Mouse (Mus musculus) small intestine, adult 2 months (tissue): ENCODE data around the gene Slc25a35. TPM values are rescaled to one million over a fixed set of nuclear protein-coding genes. Genes with fewer than 3 reads are reported as not detected.
A peak's percentile ranks its signal among the peaks of the same experiment; 100 is the strongest.
"Not testable (repeated sequence)": the region's sequence is repeated elsewhere in the genome, so short reads cannot be mapped to it uniquely, and the experiment has no call there.

ENCODE experiments used
- H3K27ac ChIP-seq: fragments of 200-500 bp; 2 replicates; pipeline ENCODE4 v1.5.1; 2012; ENCODE audit warnings: low read depth, low read length, control low read depth, inconsistent platforms; ENCODE audit not compliant: insufficient read depth
- H3K27me3 ChIP-seq: fragments of 200-500 bp; 2 replicates; pipeline ENCODE4 v1.6.1; 2012; ENCODE audit warnings: mild to moderate bottlenecking, moderate library complexity, low read length, inconsistent platforms; ENCODE audit not compliant: control insufficient read depth, insufficient read depth
- H3K36me3 ChIP-seq: fragments of 200-500 bp; 2 replicates; pipeline ENCODE4 v1.6.1; 2012; ENCODE audit warnings: mild to moderate bottlenecking, low read length, control low read depth, inconsistent platforms; ENCODE audit not compliant: control insufficient read depth, insufficient read depth
- H3K4me1 ChIP-seq: fragments of 200-500 bp; 2 replicates; pipeline ENCODE4 v1.6.1; 2012; ENCODE audit warnings: low read length, inconsistent platforms, mixed read lengths; ENCODE audit not compliant: control insufficient read depth, insufficient read depth, insufficient read length
- H3K4me3 ChIP-seq: fragments of 200-500 bp; 2 replicates; pipeline ENCODE4 v1.5.1; 2012; ENCODE audit warnings: low read depth, mild to moderate bottlenecking, control low read depth, inconsistent platforms, low read length, moderate library complexity
- CTCF ChIP-seq: fragments of 200-500 bp; IDR thresholded peaks from 2 replicates; pipeline ENCODE4 v1.5.1; 2012; ENCODE audit warnings: low read depth, mild to moderate bottlenecking, control low read depth, inconsistent platforms, low read length, moderate library complexity, mixed read lengths; ENCODE audit not compliant: insufficient replicate concordance, insufficient read length; ENCODE audit errors: extremely low read depth
- POLR2A ChIP-seq: fragments of 200-500 bp; IDR thresholded peaks from 2 replicates; pipeline ENCODE4 v1.6.1; 2012; ENCODE audit warnings: low read depth, mild to moderate bottlenecking, control low read depth, inconsistent platforms, low read length, moderate library complexity
- WGBS: fragments of 180-500 bp; shearing (Covaris S2); methylation state at CpG from one replicate; pipeline ENCODE4 v1.1.7; 2018; 5-methylcytosine and 5-hydroxymethylcytosine counted together
- polyA plus RNA-seq: library from polyadenylated mRNA; depleted of rRNA; stranded (reverse); fragments of >200 nt; gene quantifications from 2 replicates; pipeline ENCODE4 v1.2.3, GENCODE M21; 2012

The Slc25a35 gene
- polyA plus RNA-seq, 1 experiment: 21.5 TPM

GRCm38 (mm10) chr11:68961596-68961995 is 6.3 kb upstream of the Slc25a35 start:
- TF ChIP-seq POLR2A (no peak), CTCF (no peak)
- no peaks in the 10 kb centered on the region for H3K4me1 ChIP-seq
- H3K4me3 ChIP-seq: no peak overlapping the region
- H3K36me3 ChIP-seq: no peaks in the 10 kb centered on the region
- no peaks in the 10 kb centered on the region for H3K27me3 ChIP-seq
- 36% methylated on average over 3 of the region's 3 CpGs for WGBS
- H3K27ac ChIP-seq: no peak overlapping the region

DNA sequence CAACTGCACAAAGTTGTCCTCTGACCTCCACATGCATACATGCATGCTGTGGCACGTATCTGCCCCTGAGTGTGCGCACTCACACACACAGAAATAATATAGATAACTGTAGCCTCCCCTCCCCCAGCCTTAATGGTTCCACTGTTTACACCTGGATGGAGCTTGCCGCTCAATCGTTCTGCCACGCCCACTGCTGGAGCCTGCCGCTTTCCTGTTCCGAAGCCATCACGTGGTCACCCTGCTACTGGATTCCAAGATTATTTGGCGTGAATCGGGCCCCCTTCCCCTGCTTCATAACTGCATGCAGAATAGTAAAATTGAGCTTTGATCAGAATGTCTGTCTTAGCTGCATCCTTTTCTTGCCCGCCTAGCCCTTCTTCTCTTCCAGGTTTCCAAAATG is 5.8 kb upstream of the Slc25a35 start:
- not testable (repeated sequence) for H3K4me1 ChIP-seq, H3K27me3 ChIP-seq, H3K27ac ChIP-seq, H3K36me3 ChIP-seq, H3K4me3 ChIP-seq
- 14% methylated on average over 11 of the region's 11 CpGs for WGBS

GRCm38 (mm10) chr11:68963405-68963804 is 4.5 kb upstream of the Slc25a35 start:
- 79% methylated on average over 2 of the region's 2 CpGs for WGBS
- Histone ChIP-seq H3K4me3 (no peak overlapping the region), H3K27me3 (no peaks in the 10 kb centered on the region), H3K27ac (no peak overlapping the region), H3K36me3 (no peaks in the 10 kb centered on the region), H3K4me1 (peaks cover under 1% of the 10 kb centered on the region; the same call in 1 of the 2 replicates)
- TF ChIP-seq CTCF: no peak
- no peak for TF ChIP-seq POLR2A

DNA sequence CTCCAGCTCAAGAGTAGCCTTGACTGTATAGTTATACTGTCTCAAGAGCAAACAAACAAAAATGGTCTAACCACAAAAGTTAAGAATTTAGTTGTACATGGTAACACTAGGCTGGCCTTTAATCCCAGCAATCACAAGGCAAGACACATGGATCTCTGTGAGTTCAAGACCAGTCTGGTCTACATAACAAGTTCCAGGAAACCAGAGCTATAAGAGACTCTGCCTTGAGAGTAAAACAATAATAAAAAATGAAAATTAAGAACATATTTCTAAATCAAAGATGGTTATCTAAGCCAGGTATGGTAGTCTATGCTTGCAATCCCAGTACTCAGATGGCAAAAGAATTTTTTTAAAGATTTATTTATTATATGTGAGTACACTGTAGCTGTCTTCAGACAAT is 2.9 kb upstream of the Slc25a35 start:
- Histone ChIP-seq H3K36me3 (no peaks in the 10 kb centered on the region), H3K4me1 (peaks cover 5% of the 10 kb centered on the region), H3K27ac (no peak overlapping the region), H3K27me3 (no peaks in the 10 kb centered on the region), H3K4me3 (no peak overlapping the region)
- no peak for TF ChIP-seq CTCF
- no peak for TF ChIP-seq POLR2A

DNA sequence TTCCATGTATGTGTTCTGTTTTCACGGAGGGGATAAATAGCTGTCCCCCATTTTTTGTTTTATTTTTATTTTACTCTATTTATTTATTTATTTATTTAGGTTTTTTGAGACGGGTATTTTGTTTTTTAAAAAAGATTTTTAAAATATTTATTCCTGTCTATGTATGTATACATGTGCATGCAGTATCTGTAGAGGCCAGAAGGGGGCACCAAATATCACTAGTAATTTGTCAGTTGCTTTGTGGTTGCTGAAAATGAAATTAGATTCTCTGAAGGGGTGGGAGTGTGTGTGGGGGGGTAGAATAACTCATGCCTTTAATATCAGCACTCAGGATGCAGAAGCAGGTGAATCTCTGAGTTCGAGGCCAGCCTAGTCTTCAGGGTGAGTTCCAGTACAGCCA is 2.1 kb upstream of the Slc25a35 start:
- Histone ChIP-seq H3K4me3 (no peak overlapping the region), H3K4me1 (peaks cover 5% of the 10 kb centered on the region), H3K36me3 (no peaks in the 10 kb centered on the region), H3K27ac (no peak overlapping the region), H3K27me3 (no peaks in the 10 kb centered on the region)
- TF ChIP-seq CTCF (peak; percentile 30; the same call in 1 of the 2 replicates), POLR2A (no peak)
- 29% methylated on average over 3 of the region's 3 CpGs for WGBS

- H3K27me3 ChIP-seq: no peaks in the 10 kb centered on the region
- H3K4me1 ChIP-seq: peaks cover 5% of the 10 kb centered on the region
- WGBS: 40% methylated on average over 1 of the region's 1 CpGs
- no peak overlapping the region for H3K4me3 ChIP-seq
- no peaks in the 10 kb centered on the region for H3K36me3 ChIP-seq
- no peak overlapping the region for H3K27ac ChIP-seq
- no peak for TF ChIP-seq CTCF
- TF ChIP-seq POLR2A: no peak
Observed at GRCm38 (mm10) chr11:68966554-68966953, 1.4 kb upstream of the Slc25a35 start.

DNA sequence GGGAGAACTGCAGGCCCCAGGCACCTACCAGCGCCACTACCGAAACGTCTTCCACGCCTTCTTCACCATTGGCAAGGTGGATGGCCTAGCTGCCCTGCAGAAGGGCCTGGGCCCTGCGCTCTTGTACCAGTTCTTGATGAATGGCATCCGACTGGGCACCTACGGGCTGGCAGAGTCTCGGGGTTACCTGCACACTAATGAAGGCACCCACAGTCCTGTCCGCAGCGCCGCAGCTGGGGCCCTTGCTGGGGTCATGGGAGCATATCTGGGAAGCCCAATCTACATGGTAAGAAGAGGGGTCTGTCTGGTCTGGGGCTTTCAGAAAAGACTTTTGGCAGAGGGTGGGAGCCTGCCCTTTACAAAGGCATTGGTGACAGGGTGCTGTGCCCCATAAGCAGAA is 821 bp downstream of the Slc25a35 start:
- 87% methylated on average over 11 of the region's 11 CpGs for WGBS
- no peak for TF ChIP-seq CTCF
- TF ChIP-seq POLR2A: no peak

GRCm38 (mm10) chr11:68970232-68970631 is 2.3 kb downstream of the Slc25a35 start:
- H3K27ac ChIP-seq: no peak overlapping the region
- WGBS: 61% methylated on average over 4 of the region's 4 CpGs
- H3K4me1 ChIP-seq: peaks cover 19% of the 10 kb centered on the region
- H3K36me3 ChIP-seq: no peaks in the 10 kb centered on the region
- TF ChIP-seq CTCF (no peak), POLR2A (no peak)
- H3K4me3 ChIP-seq: peak overlapping the region; percentile 12; the same call in 1 of the 2 replicates
- no peaks in the 10 kb centered on the region for H3K27me3 ChIP-seq

More for the DNA sequence above, 821 bp downstream of the Slc25a35 start:
- no peak overlapping the region for H3K27ac ChIP-seq
- peak overlapping the region; percentile 15 for H3K4me3 ChIP-seq
- H3K36me3 ChIP-seq: no peaks in the 10 kb centered on the region
- H3K27me3 ChIP-seq: no peaks in the 10 kb centered on the region
- peaks cover 13% of the 10 kb centered on the region for H3K4me1 ChIP-seq

- Histone ChIP-seq H3K4me1 (peaks cover 18% of the 10 kb centered on the region), H3K27ac (0 out of 2 replicates have a peak overlapping the region, but pooled peaks have one; percentile 18), H3K4me3 (peak overlapping the region; percentile 73)
- not testable (repeated sequence) for H3K27me3 ChIP-seq, H3K36me3 ChIP-seq
- under 1% methylated on average over 38 of the region's 38 CpGs for WGBS
Observed at GRCm38 (mm10) chr11:68973250-68974058, 5.5 kb downstream of the Slc25a35 start.
